Mouse (Mus musculus): ENCODE results near the gene Pla2g4b.

The Pla2g4b gene

GRCm38 (mm10) chr2:120051405-120051804 lies 18.2 kb downstream of the Pla2g4b start:
- in situ Hi-C loops (cut with MboI; ENCODE audit: low pct_unique_long_range_greater_than_20kb in 1 of 2, low sequenced_read_pairs in 2 of 2, unreplicated experiment in 1 of 2): no loop called here

- in situ Hi-C loops (cut with MboI; ENCODE audit: low pct_unique_long_range_greater_than_20kb in 1 of 2, low sequenced_read_pairs in 2 of 2, unreplicated experiment in 1 of 2): no loop called here
Observed at GRCm38 (mm10) chr2:120054771-120055552, 21.7 kb downstream of the Pla2g4b start.

- in situ Hi-C loops (cut with MboI; ENCODE audit: low pct_unique_long_range_greater_than_20kb in 1 of 2, low sequenced_read_pairs in 2 of 2, unreplicated experiment in 1 of 2): no loop called here
Observed at GRCm38 (mm10) chr2:120055923-120056322, 22.7 kb downstream of the Pla2g4b start.

GRCm38 (mm10) chr2:120058818-120059217 lies 25.6 kb downstream of the Pla2g4b start:
- in situ Hi-C loops (cut with MboI; ENCODE audit: low pct_unique_long_range_greater_than_20kb in 1 of 2, low sequenced_read_pairs in 2 of 2, unreplicated experiment in 1 of 2): no loop called here

GRCm38 (mm10) chr2:120059466-120059865 lies 26.2 kb downstream of the Pla2g4b start:
- in situ Hi-C loops (cut with MboI; ENCODE audit: low pct_unique_long_range_greater_than_20kb in 1 of 2, low sequenced_read_pairs in 2 of 2, unreplicated experiment in 1 of 2): no loop called here

GRCm38 (mm10) chr2:120060190-120060589 lies 27.0 kb downstream of the Pla2g4b start:
- in situ Hi-C loops (cut with MboI; ENCODE audit: low pct_unique_long_range_greater_than_20kb in 1 of 2, low sequenced_read_pairs in 2 of 2, unreplicated experiment in 1 of 2): no loop called here

GRCm38 (mm10) chr2:120060651-120061050 lies 27.4 kb downstream of the Pla2g4b start:
- in situ Hi-C loops (cut with MboI; ENCODE audit: low pct_unique_long_range_greater_than_20kb in 1 of 2, low sequenced_read_pairs in 2 of 2, unreplicated experiment in 1 of 2): no loop called here

GRCm38 (mm10) chr2:120062248-120062647 lies 29.0 kb downstream of the Pla2g4b start:
- in situ Hi-C loops (cut with MboI; ENCODE audit: low pct_unique_long_range_greater_than_20kb in 1 of 2, low sequenced_read_pairs in 2 of 2, unreplicated experiment in 1 of 2): no loop called here

- in situ Hi-C loops (cut with MboI; ENCODE audit: low pct_unique_long_range_greater_than_20kb in 1 of 2, low sequenced_read_pairs in 2 of 2, unreplicated experiment in 1 of 2): no loop called here
Observed at GRCm38 (mm10) chr2:120064639-120065038, 31.4 kb downstream of the Pla2g4b start.

GRCm38 (mm10) chr2:120065243-120065642 lies 32.0 kb downstream of the Pla2g4b start:
- in situ Hi-C loops (cut with MboI; ENCODE audit: low pct_unique_long_range_greater_than_20kb in 1 of 2, low sequenced_read_pairs in 2 of 2, unreplicated experiment in 1 of 2): no loop called here

GRCm38 (mm10) chr2:120066224-120066623 lies 33.0 kb downstream of the Pla2g4b start:
- in situ Hi-C loops (cut with MboI; ENCODE audit: low pct_unique_long_range_greater_than_20kb in 1 of 2, low sequenced_read_pairs in 2 of 2, unreplicated experiment in 1 of 2): no loop called here

- in situ Hi-C loops (cut with MboI; ENCODE audit: low pct_unique_long_range_greater_than_20kb in 1 of 2, low sequenced_read_pairs in 2 of 2, unreplicated experiment in 1 of 2): no loop called here
Observed at GRCm38 (mm10) chr2:120068555-120069465, 35.6 kb downstream of the Pla2g4b start.

- in situ Hi-C loops (cut with MboI; ENCODE audit: low pct_unique_long_range_greater_than_20kb in 1 of 2, low sequenced_read_pairs in 2 of 2, unreplicated experiment in 1 of 2): no loop called here
Observed at GRCm38 (mm10) chr2:120069466-120069990, 36.3 kb downstream of the Pla2g4b start.

GRCm38 (mm10) chr2:120074096-120074495 lies 40.9 kb downstream of the Pla2g4b start:
- in situ Hi-C loops (cut with MboI; ENCODE audit: low pct_unique_long_range_greater_than_20kb in 1 of 2, low sequenced_read_pairs in 2 of 2, unreplicated experiment in 1 of 2): loop anchor here in 1 of 2 experiments (10.0 kb wide), 1 partner anchor 99 kb away; the partner anchor contains the start of gene Mapkbp1

GRCm38 (mm10) chr2:120076076-120076705 lies 43.0 kb downstream of the Pla2g4b start:
- in situ Hi-C loops (cut with MboI; ENCODE audit: low pct_unique_long_range_greater_than_20kb in 1 of 2, low sequenced_read_pairs in 2 of 2, unreplicated experiment in 1 of 2): loop anchor here in 1 of 2 experiments (10.0 kb wide), 1 partner anchor 101 kb away; the partner anchor contains the start of gene Mapkbp1

GRCm38 (mm10) chr2:120082416-120082815 lies 49.2 kb downstream of the Pla2g4b start:
- in situ Hi-C loops (cut with MboI; ENCODE audit: low pct_unique_long_range_greater_than_20kb in 1 of 2, low sequenced_read_pairs in 2 of 2, unreplicated experiment in 1 of 2): no loop called here

GRCm38 (mm10) chr2:120084593-120085361 lies 51.6 kb downstream of the Pla2g4b start:
- in situ Hi-C loops (cut with MboI; ENCODE audit: low pct_unique_long_range_greater_than_20kb in 1 of 2, low sequenced_read_pairs in 2 of 2, unreplicated experiment in 1 of 2): no loop called here

GRCm38 (mm10) chr2:120086038-120086437 lies 52.8 kb downstream of the Pla2g4b start:
- in situ Hi-C loops (cut with MboI; ENCODE audit: low pct_unique_long_range_greater_than_20kb in 1 of 2, low sequenced_read_pairs in 2 of 2, unreplicated experiment in 1 of 2): no loop called here
